ENCODE assay signal across 18 mouse cellular contexts in genomic region chr5:54235226-54235625, GRCm38 (mm10).
A peak's percentile ranks its signal among the peaks of the same experiment; 100 is the strongest.
DNase-seq lines count a peak whose midpoint lies in the region; ATAC-seq and TF ChIP-seq lines count a peak whose summit lies in the region.
"Had no signal": no experiment of that assay in that cellular context is flagged by ENCODE, and none has a peak within 500 bp of the region (broad histone marks: within the 10 kb centered on the region; RNA-seq: fewer than 3 reads in every experiment).

No protein-coding gene starts in this region.

- 41% methylated on average over 6 of the region's 6 CpGs for WGBS in forebrain, postnatal 0 days
- WGBS in forebrain, embryonic 12.5 days, result 44% methylated on average over 6 of the region's 6 CpGs
- 55% methylated on average over 6 of the region's 6 CpGs for WGBS in kidney, embryonic 15.5 days

- no peak for TF ChIP-seq CTCF in forebrain, postnatal 0 days (IDR thresholded peaks at IDR 0.05; ENCODE audit: low read depth)
- TF ChIP-seq CTCF in brain, embryonic 14.5 days (IDR thresholded peaks at IDR 0.05; ENCODE audit: borderline replicate concordance, extremely low read depth, insufficient read depth, insufficient read length), result no peak

- peak; percentile 27 for DNase-seq in forebrain, postnatal 0 days
- DNase-seq in brain, embryonic 14.5 days (ENCODE audit: low read depth), result peak; percentile 53
- peak; percentile 72 to 85 for DNase-seq in frontal cortex, postnatal 36 days (ENCODE audit: low spot score in 2 of 2)
- DNase-seq in left cerebral cortex, adult 9 months (ENCODE audit: low spot score in 2 of 2), result peak; percentile 83 to 86
- DNase-seq in gastrocnemius, postnatal 36 days, result no peak
- no peak for DNase-seq in gastrocnemius, postnatal 25 days
- DNase-seq: adrenal gland, postnatal 36 days; cerebellum, adult 8-10 months; kidney, adult 11 months; spleen, adult 18-20 months had no signal

- no peak overlapping the region for H3K4me3 ChIP-seq in forebrain, postnatal 0 days (ENCODE audit: low read depth, low read length)
- no peak overlapping the region for H3K4me3 ChIP-seq in forebrain, embryonic 12.5 days (replicated peaks)
- no peak overlapping the region for H3K4me3 ChIP-seq in kidney, embryonic 15.5 days (replicated peaks)
- H3K4me3 ChIP-seq: embryonic facial prominence, embryonic 15.5 days; heart, embryonic 12.5 days; liver, embryonic 12.5 days; midbrain, embryonic 13.5 days had no signal

- no peaks in the 10 kb centered on the region for H3K27me3 ChIP-seq in forebrain, postnatal 0 days (ENCODE audit: insufficient read depth, low read length)
- no peaks in the 10 kb centered on the region for H3K27me3 ChIP-seq in forebrain, embryonic 12.5 days
- H3K27me3 ChIP-seq in kidney, embryonic 15.5 days, result no peaks in the 10 kb centered on the region
- H3K27me3 ChIP-seq: embryonic facial prominence, embryonic 15.5 days; heart, embryonic 12.5 days; liver, embryonic 12.5 days; midbrain, embryonic 13.5 days had no signal

- intact Hi-C loops in gastrocnemius, postnatal 36 days (cut with DNase I), result no loop called here

- TF ChIP-seq POLR2A in brain, embryonic 14.5 days (IDR thresholded peaks at IDR 0.05; ENCODE audit: borderline replicate concordance, extremely low read depth, insufficient read depth, insufficient read length, poor library complexity, severe bottlenecking), result no peak

- no peak overlapping the region for H3K27ac ChIP-seq in forebrain, postnatal 0 days (ENCODE audit: low read depth, low read length)
- no peak overlapping the region for H3K27ac ChIP-seq in forebrain, embryonic 12.5 days
- H3K27ac ChIP-seq in kidney, embryonic 15.5 days, result no peak overlapping the region
- H3K27ac ChIP-seq: embryonic facial prominence, embryonic 15.5 days; liver, embryonic 12.5 days; midbrain, embryonic 13.5 days had no signal

- ATAC-seq in forebrain, postnatal 0 days, result peak; percentile 93
- ATAC-seq in forebrain, embryonic 12.5 days (ENCODE audit: low FRiP score), result no peak
- no peak for ATAC-seq in kidney, embryonic 15.5 days (replicated peaks; ENCODE audit: low FRiP score)
- ATAC-seq: liver, embryonic 12.5 days; lung, postnatal 0 days; midbrain, embryonic 13.5 days had no signal

- H3K9me3 ChIP-seq in forebrain, postnatal 0 days (ENCODE audit: low read length), result no peaks in the 10 kb centered on the region
- no peaks in the 10 kb centered on the region for H3K9me3 ChIP-seq in forebrain, embryonic 12.5 days
- no peaks in the 10 kb centered on the region for H3K9me3 ChIP-seq in kidney, embryonic 15.5 days (replicated peaks)
- H3K9me3 ChIP-seq: embryonic facial prominence, embryonic 15.5 days; G1E; heart, embryonic 12.5 days; liver, embryonic 12.5 days; midbrain, embryonic 13.5 days had no signal

- no peaks in the 10 kb centered on the region for H3K4me1 ChIP-seq in forebrain, postnatal 0 days (ENCODE audit: insufficient read depth)
- no peaks in the 10 kb centered on the region for H3K4me1 ChIP-seq in forebrain, embryonic 12.5 days
- H3K4me1 ChIP-seq in kidney, embryonic 15.5 days, result no peaks in the 10 kb centered on the region
- H3K4me1 ChIP-seq: embryonic facial prominence, embryonic 15.5 days; liver, embryonic 12.5 days had no signal

- H3K36me3 ChIP-seq in forebrain, postnatal 0 days (ENCODE audit: insufficient read depth), result no peaks in the 10 kb centered on the region
- no peaks in the 10 kb centered on the region for H3K36me3 ChIP-seq in forebrain, embryonic 12.5 days (replicated peaks)
- H3K36me3 ChIP-seq in kidney, embryonic 15.5 days, result no peaks in the 10 kb centered on the region
- H3K36me3 ChIP-seq: embryonic facial prominence, embryonic 15.5 days; G1E; heart, embryonic 12.5 days; liver, embryonic 12.5 days; midbrain, embryonic 13.5 days had no signal

- H3K4me2 ChIP-seq in forebrain, postnatal 0 days (ENCODE audit: low read depth), result no peak overlapping the region
- no peak overlapping the region for H3K4me2 ChIP-seq in forebrain, embryonic 12.5 days
- H3K4me2 ChIP-seq in kidney, embryonic 15.5 days, result no peak overlapping the region
- H3K4me2 ChIP-seq: embryonic facial prominence, embryonic 15.5 days; heart, embryonic 12.5 days; liver, embryonic 12.5 days; midbrain, embryonic 13.5 days had no signal

- no peak overlapping the region for H3K9ac ChIP-seq in forebrain, postnatal 0 days
- H3K9ac ChIP-seq in forebrain, embryonic 12.5 days, result no peak overlapping the region
- no peak overlapping the region for H3K9ac ChIP-seq in kidney, embryonic 15.5 days
- H3K9ac ChIP-seq: embryonic facial prominence, embryonic 15.5 days; heart, embryonic 12.5 days; liver, embryonic 12.5 days; midbrain, embryonic 13.5 days had no signal

Comparison
In these comparisons a context has a peak if more than half of its experiments do, and no peak if none do; other contexts are left out.
1. DNase-seq: peak in forebrain, postnatal 0 days (single experiment), brain, embryonic 14.5 days (single experiment), frontal cortex, postnatal 36 days (2 of 2) and left cerebral cortex, adult 9 months (2 of 2); none in gastrocnemius, postnatal 36 days (0 of 2) and gastrocnemius, postnatal 25 days (single experiment).